Mouse (Mus musculus) lung, postnatal 0 days (tissue): ENCODE results near the gene Dkk2.

Experiments used
- CTCF ChIP-seq: IDR thresholded peaks from 2 replicates; pipeline ENCODE4 v1.5.1; 2016; ENCODE audit warnings: antibody characterized with exemption, mild to moderate bottlenecking
- EP300 ChIP-seq: IDR thresholded peaks from 2 replicates; pipeline ENCODE4 v1.6.1; 2016; ENCODE audit warnings: antibody characterized with exemption, mild to moderate bottlenecking, control low read depth

DNA sequence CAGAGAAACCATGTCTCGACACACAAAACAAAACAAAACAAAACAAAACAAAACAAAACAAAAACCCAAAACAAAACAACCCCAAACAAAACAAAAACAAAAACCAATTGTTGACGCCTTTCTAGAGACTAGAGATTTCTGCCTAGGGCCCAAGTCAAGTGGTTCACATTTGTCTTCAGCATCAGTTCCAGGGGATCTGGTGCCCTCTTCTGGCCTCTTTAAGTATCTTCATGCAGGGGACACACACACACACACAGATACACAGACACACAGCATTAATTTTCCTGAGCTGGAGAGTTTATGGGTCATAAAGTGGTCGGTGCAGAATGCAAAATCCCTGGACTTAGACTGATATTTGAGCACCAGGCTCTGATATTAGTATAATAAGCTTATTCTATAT, 7.9 kb downstream of the Dkk2 start:
- no peak for TF ChIP-seq CTCF
- TF ChIP-seq EP300 = no peak
